Mouse (Mus musculus): ENCODE data around the gene Antxr1. TPM values are rescaled to one million over a fixed set of nuclear protein-coding genes. Genes with fewer than 3 reads are reported as not detected.

Antxr1 gene
- polyA plus RNA-seq, 1 experiment = not detected

DNA sequence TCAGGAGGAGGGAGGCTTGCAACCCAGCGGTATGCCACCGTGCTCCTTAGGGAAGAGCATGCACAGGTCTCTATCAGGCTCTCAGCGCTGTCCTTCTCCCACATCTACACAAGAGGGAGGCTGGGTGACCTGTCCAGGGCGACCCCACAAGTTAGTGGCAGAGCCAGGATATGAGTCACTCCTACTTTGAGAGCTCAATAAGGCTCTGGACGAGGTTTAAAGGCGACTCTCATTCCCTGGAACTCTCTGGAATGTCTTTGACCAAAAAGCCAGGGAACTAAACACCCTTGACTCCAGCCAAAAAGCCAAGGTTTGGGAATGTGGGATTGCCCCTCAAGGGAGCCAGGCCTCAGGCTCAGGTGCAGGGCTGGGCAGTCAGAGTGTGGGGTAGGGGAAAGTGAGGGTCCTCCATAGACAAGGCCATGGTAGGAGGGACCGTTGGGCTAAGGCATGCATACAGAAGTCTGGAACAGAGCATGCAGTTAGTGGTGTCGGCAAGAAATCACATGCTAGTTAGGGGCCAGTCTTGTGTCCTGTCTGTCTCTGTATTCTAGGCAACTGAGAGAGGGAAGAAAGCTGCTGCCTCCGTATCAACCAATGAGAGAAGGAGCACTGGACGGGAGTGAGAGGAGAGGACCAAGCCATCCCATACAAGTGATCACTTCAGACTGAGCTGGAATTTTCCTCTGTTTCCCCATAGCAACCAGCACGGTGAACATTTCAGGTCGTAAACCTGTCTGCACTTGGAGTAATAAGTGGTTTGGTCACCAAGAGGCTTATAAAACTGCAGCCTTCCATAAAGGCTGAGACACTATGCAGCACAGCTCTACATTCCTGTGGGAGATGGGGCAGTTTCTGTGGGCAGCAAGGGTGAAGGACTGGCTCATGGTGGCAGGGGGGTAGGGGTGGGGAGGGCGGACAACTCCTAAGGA lies 116.3 kb downstream of the Antxr1 start:
- WGBS = 83% methylated on average over 13 of the region's 13 CpGs
- TF ChIP-seq POLR2A (IDR thresholded peaks at IDR 0.05; ENCODE audit: insufficient read depth, low read depth, low read length) = no peak
- TF ChIP-seq CTCF (IDR thresholded peaks at IDR 0.05; ENCODE audit: insufficient read depth, low read depth, low read length) = no peak
- no peak overlapping the region for H3K4me3 ChIP-seq (ENCODE audit: insufficient read depth, low read depth, low read length)
- H3K27ac ChIP-seq (ENCODE audit: insufficient read depth, low read depth, low read length) = no peak overlapping the region
- H3K4me1 ChIP-seq (ENCODE audit: control insufficient read depth, insufficient read depth, low read length) = no peaks in the 10 kb centered on the region

DNA sequence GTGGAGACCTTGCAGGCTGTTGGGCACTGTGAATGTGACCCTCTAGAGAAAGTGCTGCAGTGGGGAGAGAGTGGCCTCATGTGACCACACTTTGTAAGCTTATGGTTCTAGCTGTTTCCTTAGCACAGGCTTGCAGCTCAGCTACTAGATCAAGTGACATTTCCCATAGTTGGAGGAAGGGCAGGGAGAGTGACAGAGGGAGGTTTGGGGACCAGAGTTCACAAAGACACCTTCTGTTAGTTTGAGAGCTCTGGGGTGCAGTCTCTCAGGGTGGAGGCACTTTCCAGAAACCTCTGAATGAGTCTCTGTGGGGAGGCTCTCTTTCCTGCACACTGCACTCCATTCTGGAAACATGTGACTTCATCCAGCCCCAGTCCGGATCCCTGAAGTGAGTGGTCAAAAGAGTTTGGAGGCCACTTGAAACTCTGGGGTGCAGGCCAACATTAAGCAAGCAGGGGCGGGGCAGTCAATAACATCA lies 119.5 kb downstream of the Antxr1 start:
- TF ChIP-seq POLR2A (IDR thresholded peaks at IDR 0.05; ENCODE audit: insufficient read depth, low read depth, low read length) (no peak), CTCF (IDR thresholded peaks at IDR 0.05; ENCODE audit: insufficient read depth, low read depth, low read length) (no peak)
- Histone ChIP-seq H3K27ac (ENCODE audit: insufficient read depth, low read depth, low read length) (no peak overlapping the region), H3K4me1 (ENCODE audit: control insufficient read depth, insufficient read depth, low read length) (no peaks in the 10 kb centered on the region), H3K4me3 (ENCODE audit: insufficient read depth, low read depth, low read length) (no peak overlapping the region)
- WGBS = 47% methylated on average over 2 of the region's 2 CpGs

DNA sequence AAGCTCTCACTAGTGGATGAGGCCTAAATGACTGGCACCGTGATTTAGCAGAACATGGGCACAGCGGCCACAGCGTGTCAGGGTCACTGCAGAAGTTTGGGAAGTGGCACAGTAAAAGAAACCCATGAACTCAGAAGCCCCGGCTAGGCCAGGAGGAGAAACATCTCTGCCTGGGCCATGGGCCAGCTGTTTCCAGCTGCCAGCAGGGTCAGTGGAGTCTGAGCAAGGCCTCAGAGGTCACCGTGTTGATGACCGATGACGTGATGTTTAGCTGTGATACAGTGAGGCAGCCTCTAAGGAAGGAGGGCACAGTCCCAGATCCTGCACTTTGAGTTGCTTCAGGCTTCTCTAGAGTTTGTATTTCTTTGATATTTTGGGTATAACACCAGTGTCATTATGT lies 122.4 kb downstream of the Antxr1 start:
- WGBS = 86% methylated on average over 7 of the region's 7 CpGs
- H3K4me1 ChIP-seq (ENCODE audit: control insufficient read depth, insufficient read depth, low read length) = no peaks in the 10 kb centered on the region
- no peak overlapping the region for H3K27ac ChIP-seq (ENCODE audit: insufficient read depth, low read depth, low read length)
- TF ChIP-seq POLR2A (IDR thresholded peaks at IDR 0.05; ENCODE audit: insufficient read depth, low read depth, low read length) (no peak), CTCF (IDR thresholded peaks at IDR 0.05; ENCODE audit: insufficient read depth, low read depth, low read length) (no peak)
- no peak overlapping the region for H3K4me3 ChIP-seq (ENCODE audit: insufficient read depth, low read depth, low read length)

DNA sequence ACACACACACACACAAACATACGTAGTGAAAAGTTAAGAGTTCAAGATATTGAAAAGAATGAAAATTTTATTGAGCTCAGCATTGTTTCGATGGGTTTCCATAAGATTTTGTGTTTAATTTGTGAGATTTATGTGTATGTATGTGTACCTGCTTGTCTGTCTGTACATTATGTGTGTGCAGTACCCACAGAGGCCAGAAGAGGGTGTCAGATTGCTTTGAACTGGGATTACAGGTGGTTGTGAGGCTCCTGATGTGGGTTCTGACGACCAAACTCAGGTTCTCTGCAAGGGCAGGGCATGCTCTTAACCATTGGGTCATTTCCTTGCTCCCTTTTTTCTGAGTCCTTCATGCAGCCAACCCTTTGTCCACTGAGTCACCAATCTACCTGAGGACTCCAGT lies 124.1 kb downstream of the Antxr1 start:
- H3K4me1 ChIP-seq (ENCODE audit: control insufficient read depth, insufficient read depth, low read length) = peaks cover 4% of the 10 kb centered on the region
- 93% methylated on average over 3 of the region's 3 CpGs for WGBS
- TF ChIP-seq POLR2A (IDR thresholded peaks at IDR 0.05; ENCODE audit: insufficient read depth, low read depth, low read length) (no peak), CTCF (IDR thresholded peaks at IDR 0.05; ENCODE audit: insufficient read depth, low read depth, low read length) (no peak)

DNA sequence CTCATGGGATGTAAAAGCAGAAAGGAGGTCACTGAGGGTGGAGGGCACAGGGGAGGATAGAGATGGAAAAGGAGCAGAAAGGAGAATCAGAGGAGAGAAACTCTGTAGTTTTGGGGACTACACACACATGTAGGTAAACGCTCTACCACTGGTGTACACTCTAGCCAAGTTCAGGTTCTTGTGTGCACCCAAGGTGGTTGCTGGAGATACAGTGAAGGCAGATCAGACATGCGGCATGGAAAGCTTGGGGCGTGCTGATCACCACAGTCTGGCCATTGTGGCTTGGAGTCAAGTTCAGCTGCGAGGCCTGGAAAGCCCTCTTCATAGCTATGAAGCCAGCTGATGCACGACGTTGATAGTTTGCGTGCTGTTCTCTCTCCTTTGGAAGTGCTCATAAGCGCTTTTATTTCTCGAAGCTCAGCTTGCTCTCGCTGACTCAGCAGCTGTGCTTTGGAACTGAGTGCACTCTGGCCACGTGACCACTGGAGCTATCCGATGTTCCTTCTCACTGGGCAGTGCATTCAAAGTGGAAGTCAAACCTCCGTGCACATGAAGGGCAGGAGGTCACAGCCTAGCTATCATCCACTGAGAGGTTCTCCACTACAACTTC lies 128.1 kb downstream of the Antxr1 start:
- TF ChIP-seq POLR2A (IDR thresholded peaks at IDR 0.05; ENCODE audit: insufficient read depth, low read depth, low read length) (no peak), CTCF (IDR thresholded peaks at IDR 0.05; ENCODE audit: insufficient read depth, low read depth, low read length) (no peak)
- no peak overlapping the region for H3K4me3 ChIP-seq (ENCODE audit: insufficient read depth, low read depth, low read length)
- WGBS = 65% methylated on average over 13 of the region's 13 CpGs
- H3K27ac ChIP-seq (ENCODE audit: insufficient read depth, low read depth, low read length) = no peak overlapping the region
- H3K4me1 ChIP-seq (ENCODE audit: control insufficient read depth, insufficient read depth, low read length) = peaks cover 4% of the 10 kb centered on the region

More for the DNA sequence above, 124.1 kb downstream of the Antxr1 start:
- Histone ChIP-seq H3K4me3 (ENCODE audit: insufficient read depth, low read depth, low read length) (no peak overlapping the region), H3K27ac (ENCODE audit: insufficient read depth, low read depth, low read length) (no peak overlapping the region)

DNA sequence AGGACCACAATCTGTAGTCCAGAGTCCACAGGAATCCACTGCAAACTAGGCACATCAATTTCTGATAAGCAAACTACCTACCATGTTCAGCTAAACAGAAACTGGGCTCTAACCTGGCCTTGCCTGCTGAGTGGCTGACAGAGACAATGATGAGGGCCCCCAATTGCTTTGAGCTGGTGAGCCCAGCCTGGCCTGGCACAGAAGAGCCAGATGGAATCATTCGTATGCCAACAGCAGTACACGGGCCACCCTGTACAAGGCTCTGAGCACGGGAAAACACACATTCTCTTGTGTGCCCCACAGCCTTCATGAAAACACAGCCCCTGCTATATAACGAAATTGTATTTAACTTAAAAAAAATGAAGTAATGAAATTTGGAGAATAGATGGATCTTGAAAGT lies 128.8 kb downstream of the Antxr1 start:
- Histone ChIP-seq H3K4me1 (ENCODE audit: control insufficient read depth, insufficient read depth, low read length) (peaks cover 4% of the 10 kb centered on the region), H3K27ac (ENCODE audit: insufficient read depth, low read depth, low read length) (no peak overlapping the region), H3K4me3 (ENCODE audit: insufficient read depth, low read depth, low read length) (no peak overlapping the region)
- TF ChIP-seq CTCF (IDR thresholded peaks at IDR 0.05; ENCODE audit: insufficient read depth, low read depth, low read length) (no peak), POLR2A (IDR thresholded peaks at IDR 0.05; ENCODE audit: insufficient read depth, low read depth, low read length) (no peak)
- 93% methylated on average over 4 of the region's 4 CpGs for WGBS

DNA sequence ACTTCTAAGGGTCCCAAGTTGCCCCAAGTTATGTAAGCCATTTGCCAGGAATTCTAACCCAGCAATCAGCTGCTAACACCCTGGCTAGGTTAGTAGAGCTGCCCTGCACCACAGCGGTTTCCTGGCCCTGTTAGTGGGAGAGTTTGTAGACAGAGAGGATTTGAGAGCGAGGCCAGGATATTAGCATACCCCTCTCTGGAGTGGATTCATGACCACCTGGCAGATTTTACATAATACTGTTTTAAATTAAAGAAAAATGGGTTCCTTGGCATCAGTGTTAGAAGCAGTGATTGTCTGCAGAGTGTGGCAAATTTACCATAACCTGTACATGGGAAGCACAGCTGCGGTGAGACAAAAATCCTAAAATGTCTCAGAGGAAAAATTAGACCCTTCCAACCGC lies 132.2 kb downstream of the Antxr1 start:
- no peak overlapping the region for H3K4me3 ChIP-seq (ENCODE audit: insufficient read depth, low read depth, low read length)
- 85% methylated on average over 4 of the region's 4 CpGs for WGBS
- H3K27ac ChIP-seq (ENCODE audit: insufficient read depth, low read depth, low read length) = no peak overlapping the region
- TF ChIP-seq POLR2A (IDR thresholded peaks at IDR 0.05; ENCODE audit: insufficient read depth, low read depth, low read length) (no peak), CTCF (IDR thresholded peaks at IDR 0.05; ENCODE audit: insufficient read depth, low read depth, low read length) (no peak)
- peaks cover 4% of the 10 kb centered on the region for H3K4me1 ChIP-seq (ENCODE audit: control insufficient read depth, insufficient read depth, low read length)

DNA sequence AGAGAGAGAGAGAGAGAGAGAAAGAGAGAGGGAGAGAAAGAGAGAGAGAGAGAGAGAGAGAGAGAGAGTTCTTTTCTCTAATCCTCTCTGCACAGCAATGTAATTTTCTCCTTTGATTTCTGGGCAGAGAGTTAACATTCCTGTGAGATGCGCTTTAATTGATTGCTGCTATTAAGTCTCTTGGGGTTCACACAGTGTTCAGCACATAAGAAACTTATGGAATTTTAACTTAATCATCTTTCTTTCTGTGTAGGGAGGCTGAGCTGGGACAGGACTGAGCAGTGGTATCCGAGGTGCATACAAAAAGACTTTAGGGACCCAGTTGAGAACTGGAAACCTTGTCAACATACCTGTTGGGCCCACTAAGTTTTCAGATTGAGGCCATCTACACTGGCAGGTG lies 132.6 kb downstream of the Antxr1 start:
- TF ChIP-seq CTCF (IDR thresholded peaks at IDR 0.05; ENCODE audit: insufficient read depth, low read depth, low read length) (no peak), POLR2A (IDR thresholded peaks at IDR 0.05; ENCODE audit: insufficient read depth, low read depth, low read length) (no peak)
- no peak overlapping the region for H3K27ac ChIP-seq (ENCODE audit: insufficient read depth, low read depth, low read length)

DNA sequence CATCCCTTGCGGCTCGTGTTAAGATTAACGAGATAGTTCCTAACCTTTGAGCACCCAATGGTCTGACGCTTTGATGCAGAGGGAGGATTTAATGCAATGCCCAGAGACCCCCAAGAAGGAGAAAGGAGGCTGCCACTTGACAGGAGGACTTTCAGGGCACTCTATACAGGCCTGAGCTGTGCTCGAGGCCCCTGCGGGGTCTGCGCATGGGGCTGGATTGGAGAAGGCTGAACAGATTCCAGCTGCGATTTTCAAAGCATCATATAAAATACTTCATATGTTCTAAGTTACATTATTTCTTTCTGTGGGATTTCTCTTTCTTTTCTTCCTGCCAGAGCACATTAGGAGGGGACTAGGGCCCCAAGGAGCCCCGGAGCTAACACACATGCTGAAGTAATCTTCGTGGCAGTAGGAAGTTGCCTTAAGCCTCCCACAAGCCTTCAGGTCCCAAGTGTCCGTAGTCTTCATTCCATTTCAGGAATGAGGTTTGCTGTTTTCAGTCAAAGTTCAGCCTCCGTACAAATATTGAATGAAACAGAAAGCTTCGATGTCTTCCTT lies 133.5 kb downstream of the Antxr1 start:
- WGBS = 95% methylated on average over 13 of the region's 13 CpGs
- Histone ChIP-seq H3K4me3 (ENCODE audit: insufficient read depth, low read depth, low read length) (no peak overlapping the region), H3K27ac (ENCODE audit: insufficient read depth, low read depth, low read length) (no peak overlapping the region), H3K4me1 (ENCODE audit: control insufficient read depth, insufficient read depth, low read length) (no peaks in the 10 kb centered on the region; the same call in 1 of the 2 replicates)
- TF ChIP-seq CTCF (IDR thresholded peaks at IDR 0.05; ENCODE audit: insufficient read depth, low read depth, low read length) (no peak), POLR2A (IDR thresholded peaks at IDR 0.05; ENCODE audit: insufficient read depth, low read depth, low read length) (no peak)

More for the DNA sequence above, 132.6 kb downstream of the Antxr1 start:
- H3K4me1 ChIP-seq (ENCODE audit: control insufficient read depth, insufficient read depth, low read length) = peaks cover 4% of the 10 kb centered on the region
- no peak overlapping the region for H3K4me3 ChIP-seq (ENCODE audit: insufficient read depth, low read depth, low read length)
- 86% methylated on average over 2 of the region's 2 CpGs for WGBS

Data from olfactory bulb, adult 2 months (tissue).